Mouse (Mus musculus) lung, embryonic 16.5 days (tissue): ENCODE results near the gene Irf4. TPM values are rescaled to one million over a fixed set of nuclear protein-coding genes. Genes with fewer than 3 reads are reported as not detected.

Experiments
- ATAC-seq: fragments of 200-750 bp; cut with Nextera tagmentation; 2 replicates; pipeline ENCODE4 v1.8.0; 2017; ENCODE audit warnings: low read depth, mild to moderate bottlenecking, moderate library complexity
- H3K27ac ChIP-seq: fragments of 300-500 bp; sonication (generic); 2 replicates; pipeline ENCODE4 v1.5.1; 2014; ENCODE audit warnings: mild to moderate bottlenecking, control low read depth, low read length
- H3K27me3 ChIP-seq: fragments of 300-500 bp; sonication (generic); 2 replicates; pipeline ENCODE4 v1.6.1; 2014; ENCODE audit warnings: low read depth, low read length, mixed read lengths; ENCODE audit not compliant: control insufficient read depth, insufficient read depth
- H3K36me3 ChIP-seq: fragments of 300-500 bp; sonication (generic); 2 replicates; pipeline ENCODE4 v1.6.1; 2014; ENCODE audit warnings: low read length; ENCODE audit not compliant: control insufficient read depth, insufficient read depth
- H3K4me1 ChIP-seq: fragments of 300-500 bp; sonication (generic); replicated peaks from 2 replicates; pipeline ENCODE4 v1.6.1; 2014; ENCODE audit warnings: low read length, mixed read lengths; ENCODE audit not compliant: control insufficient read depth, insufficient read depth
- H3K4me2 ChIP-seq: fragments of 300-500 bp; sonication (generic); 2 replicates; pipeline ENCODE4 v1.6.1; 2014; ENCODE audit warnings: low read depth, low read length, control low read depth
- H3K4me3 ChIP-seq: fragments of 300-500 bp; sonication (generic); 2 replicates; pipeline ENCODE4 v1.5.1; 2014; ENCODE audit warnings: mild to moderate bottlenecking, low read length, control low read depth
- H3K9ac ChIP-seq: fragments of 300-500 bp; sonication (generic); 2 replicates; pipeline ENCODE4 v1.6.1; 2014; ENCODE audit warnings: low read length, control low read depth
- H3K9me3 ChIP-seq: fragments of 300-500 bp; sonication (generic); 2 replicates; pipeline ENCODE4 v1.6.1; 2016; ENCODE audit warnings: low read length; ENCODE audit not compliant: control insufficient read depth
- WGBS: fragments of 180-500 bp; shearing (Covaris S2); extraction: QIAGEN DNeasy Blood & Tissue Kit; methylation state at CpG from one replicate; pipeline ENCODE4 v1.1.7; 2014; 5-methylcytosine and 5-hydroxymethylcytosine counted together
- polyA plus RNA-seq: library from polyadenylated mRNA; unstranded; fragments of >200 nt; fragmentation: Nextera tagmentation; extraction: Ambion mirVana; gene quantifications from 2 replicates; pipeline ENCODE4 v1.2.1, GENCODE M21; 2015

Irf4 gene
- polyA plus RNA-seq, 1 experiment from 2014 or later, result 0.10 TPM

GRCm38 (mm10) chr13:30786235-30787035, 37.4 kb downstream of the Irf4 start:
- Histone ChIP-seq H3K4me2 (no peak overlapping the region), H3K36me3 (no peaks in the 10 kb centered on the region), H3K27ac (no peak overlapping the region), H3K9me3 (no peaks in the 10 kb centered on the region), H3K27me3 (no peaks in the 10 kb centered on the region), H3K4me3 (no peak overlapping the region), H3K9ac (no peak overlapping the region), H3K4me1 (peaks cover 2% of the 10 kb centered on the region; the same call in 1 of the 2 replicates)
- no peak for ATAC-seq
- 61% methylated on average over 5 of the region's 5 CpGs for WGBS

DNA sequence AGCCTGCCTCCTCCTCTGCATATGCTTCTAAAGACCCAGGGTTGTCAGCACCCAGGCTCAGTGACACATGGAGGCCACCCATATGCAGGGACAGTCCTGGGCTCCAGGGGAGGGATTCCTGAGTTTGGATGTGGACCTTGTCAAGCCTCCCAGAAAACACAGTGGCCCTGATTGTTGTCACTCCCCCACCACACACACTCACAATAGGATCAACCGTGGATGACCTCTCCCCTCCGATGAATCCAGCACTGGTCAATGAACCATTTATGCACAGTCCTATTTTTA, 38.0 kb downstream of the Irf4 start:
- Histone ChIP-seq H3K9ac (no peak overlapping the region), H3K4me3 (no peak overlapping the region), H3K27ac (no peak overlapping the region), H3K4me2 (no peak overlapping the region), H3K36me3 (no peaks in the 10 kb centered on the region), H3K9me3 (no peaks in the 10 kb centered on the region), H3K4me1 (no peaks in the 10 kb centered on the region), H3K27me3 (no peaks in the 10 kb centered on the region)
- no peak for ATAC-seq
- 79% methylated on average over 2 of the region's 2 CpGs for WGBS

DNA sequence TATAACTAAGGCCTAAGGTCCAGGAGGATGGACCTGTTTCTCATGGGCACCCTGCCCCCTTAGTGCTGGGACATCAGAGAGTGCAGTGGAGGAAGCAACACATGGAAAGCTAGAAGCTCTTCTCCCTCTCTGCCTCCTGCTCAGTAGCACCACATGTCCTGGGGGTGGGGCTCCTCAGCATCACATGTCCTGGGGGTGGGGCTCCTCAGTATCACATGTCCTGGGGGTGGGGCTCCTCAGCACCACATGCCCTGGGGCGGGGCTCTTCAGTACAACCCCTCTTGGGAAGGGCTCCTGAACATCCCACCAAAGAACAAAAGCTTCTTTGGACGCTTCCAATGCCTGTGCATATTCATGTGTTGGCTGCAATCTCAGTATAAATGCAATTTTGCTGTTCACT, 38.5 kb downstream of the Irf4 start:
- ATAC-seq, result no peak
- Histone ChIP-seq H3K9ac (no peak overlapping the region), H3K4me3 (no peak overlapping the region), H3K4me2 (no peak overlapping the region), H3K36me3 (no peaks in the 10 kb centered on the region), H3K27me3 (no peaks in the 10 kb centered on the region), H3K9me3 (no peaks in the 10 kb centered on the region), H3K27ac (no peak overlapping the region), H3K4me1 (no peaks in the 10 kb centered on the region)
- 90% methylated on average over 2 of the region's 2 CpGs for WGBS

GRCm38 (mm10) chr13:30787960-30788359, 38.9 kb downstream of the Irf4 start:
- Histone ChIP-seq H3K4me3 (no peak overlapping the region), H3K27ac (no peak overlapping the region), H3K27me3 (no peaks in the 10 kb centered on the region), H3K36me3 (no peaks in the 10 kb centered on the region), H3K9me3 (no peaks in the 10 kb centered on the region), H3K4me2 (no peak overlapping the region), H3K9ac (no peak overlapping the region), H3K4me1 (no peaks in the 10 kb centered on the region)
- 84% methylated on average over 4 of the region's 4 CpGs for WGBS
- ATAC-seq, result no peak

GRCm38 (mm10) chr13:30788421-30788820, 39.4 kb downstream of the Irf4 start:
- Histone ChIP-seq H3K4me2 (no peak overlapping the region), H3K9ac (no peak overlapping the region), H3K27ac (no peak overlapping the region), H3K9me3 (no peaks in the 10 kb centered on the region), H3K4me3 (no peak overlapping the region), H3K27me3 (no peaks in the 10 kb centered on the region), H3K4me1 (no peaks in the 10 kb centered on the region), H3K36me3 (no peaks in the 10 kb centered on the region)
- no peak for ATAC-seq
- WGBS, result 84% methylated on average over 3 of the region's 3 CpGs

GRCm38 (mm10) chr13:30790016-30790415, 41.0 kb downstream of the Irf4 start:
- Histone ChIP-seq H3K27ac (no peak overlapping the region), H3K4me2 (no peak overlapping the region), H3K27me3 (no peaks in the 10 kb centered on the region), H3K4me1 (no peaks in the 10 kb centered on the region), H3K9me3 (no peaks in the 10 kb centered on the region), H3K36me3 (no peaks in the 10 kb centered on the region), H3K4me3 (no peak overlapping the region), H3K9ac (no peak overlapping the region)
- WGBS, result 64% methylated on average over 5 of the region's 5 CpGs
- no peak for ATAC-seq

DNA sequence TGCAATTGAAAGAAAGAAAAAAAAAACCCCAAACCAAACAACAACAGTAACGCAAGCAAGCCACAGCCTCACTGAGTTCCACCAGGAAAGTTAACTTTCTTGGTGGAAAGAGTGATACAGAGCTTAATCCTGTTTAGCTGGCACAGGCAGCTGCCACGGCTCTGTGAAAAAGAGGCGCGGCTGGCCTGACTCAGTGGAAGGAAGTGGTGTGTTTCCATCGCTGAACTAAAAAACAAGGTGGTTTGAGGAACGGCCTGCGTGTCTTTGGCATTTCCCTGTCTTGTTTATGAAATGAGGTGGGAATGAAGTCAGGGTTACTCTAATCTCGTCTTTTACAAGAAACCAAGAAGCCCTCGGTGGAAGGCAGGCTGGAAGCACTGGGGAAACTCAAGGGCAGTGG, 43.3 kb downstream of the Irf4 start:
- Histone ChIP-seq H3K27ac (no peak overlapping the region), H3K4me1 (no peaks in the 10 kb centered on the region), H3K4me3 (no peak overlapping the region), H3K9ac (no peak overlapping the region), H3K9me3 (no peaks in the 10 kb centered on the region), H3K36me3 (no peaks in the 10 kb centered on the region), H3K4me2 (no peak overlapping the region), H3K27me3 (no peaks in the 10 kb centered on the region)
- ATAC-seq, result no peak
- WGBS, result 40% methylated on average over 9 of the region's 9 CpGs

DNA sequence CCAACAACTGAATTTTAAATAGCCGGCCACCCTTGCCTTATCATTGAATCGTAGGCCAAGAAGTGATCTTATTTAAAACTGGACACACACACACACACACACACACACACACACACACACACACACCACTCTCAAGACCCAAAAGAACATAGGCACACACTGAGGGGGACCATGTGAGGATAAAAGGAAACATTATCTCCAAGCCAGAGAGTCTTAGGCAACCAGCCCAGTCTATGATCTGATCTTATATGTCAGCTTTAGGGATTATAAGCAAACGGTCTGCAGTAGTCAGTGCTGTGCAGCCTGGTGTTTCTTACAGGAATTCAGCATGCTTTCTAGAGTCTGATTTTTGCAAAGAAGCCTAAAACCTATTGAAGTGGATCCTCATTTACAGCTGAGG, 43.7 kb downstream of the Irf4 start:
- no peaks in the 10 kb centered on the region for H3K4me1 ChIP-seq
- H3K36me3 ChIP-seq, result no peaks in the 10 kb centered on the region
- no peak overlapping the region for H3K4me2 ChIP-seq
- no peak overlapping the region for H3K27ac ChIP-seq
- WGBS, result 52% methylated on average over 3 of the region's 3 CpGs
- no peaks in the 10 kb centered on the region for H3K9me3 ChIP-seq
- no peak overlapping the region for H3K4me3 ChIP-seq
- no peak overlapping the region for H3K9ac ChIP-seq
- H3K27me3 ChIP-seq, result no peaks in the 10 kb centered on the region
- peak; percentile 26; the same call in 1 of the 2 replicates for ATAC-seq

DNA sequence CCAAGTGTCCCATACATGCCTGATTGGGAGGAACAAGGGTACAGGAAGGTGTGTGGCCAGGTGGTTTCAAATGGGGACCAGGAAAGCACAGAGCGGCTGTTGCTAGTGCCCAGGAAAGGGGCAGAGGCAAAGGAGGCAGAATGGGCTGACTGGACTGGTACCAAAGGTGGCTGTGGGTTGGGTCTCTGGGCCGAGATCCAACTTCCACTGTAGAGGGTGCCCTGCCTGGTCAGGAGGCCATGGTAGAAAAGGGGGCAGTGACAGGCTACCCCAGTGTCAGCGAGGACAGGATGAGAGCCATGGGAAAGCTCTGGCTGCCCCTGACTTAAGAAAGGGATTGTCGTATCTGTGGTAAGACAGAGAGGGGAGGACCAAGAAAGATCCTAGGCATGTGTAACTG, 44.2 kb downstream of the Irf4 start:
- no peak overlapping the region for H3K4me3 ChIP-seq
- no peaks in the 10 kb centered on the region for H3K4me1 ChIP-seq
- no peak overlapping the region for H3K27ac ChIP-seq
- ATAC-seq, result no peak
- H3K9ac ChIP-seq, result no peak overlapping the region
- no peaks in the 10 kb centered on the region for H3K27me3 ChIP-seq
- no peaks in the 10 kb centered on the region for H3K9me3 ChIP-seq
- no peak overlapping the region for H3K4me2 ChIP-seq
- H3K36me3 ChIP-seq, result no peaks in the 10 kb centered on the region
- whole genome bisulfite sequencing, result 81% methylated on average over 4 of the region's 4 CpGs

DNA sequence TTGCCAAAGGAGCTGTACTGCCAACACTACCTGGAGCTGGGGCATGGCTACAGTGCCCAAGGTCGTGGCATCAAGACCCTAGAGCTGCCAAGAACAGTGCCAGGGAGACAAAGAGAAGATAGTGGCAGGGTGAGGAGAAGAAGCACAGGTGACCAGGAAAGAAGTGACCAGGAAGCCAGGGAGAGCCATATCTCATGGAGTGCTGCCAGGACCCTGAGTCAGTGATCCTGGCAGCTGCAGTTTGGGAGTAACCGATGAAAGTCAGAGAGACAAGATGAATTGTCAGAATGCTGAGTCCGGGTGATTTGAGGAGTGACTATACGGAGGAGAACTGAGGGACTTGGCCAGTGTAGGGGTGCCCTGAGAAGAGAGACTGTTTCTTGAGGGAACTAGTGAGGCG, 44.6 kb downstream of the Irf4 start:
- WGBS, result 69% methylated on average over 5 of the region's 5 CpGs
- ATAC-seq, result no peak

More for the DNA sequence above, 44.6 kb downstream of the Irf4 start:
- Histone ChIP-seq H3K9ac (no peak overlapping the region), H3K4me1 (no peaks in the 10 kb centered on the region), H3K4me3 (no peak overlapping the region), H3K27me3 (no peaks in the 10 kb centered on the region), H3K36me3 (no peaks in the 10 kb centered on the region), H3K4me2 (no peak overlapping the region), H3K27ac (no peak overlapping the region), H3K9me3 (no peaks in the 10 kb centered on the region)
